Comparison of ENCODE assay signal across 8 mouse cellular contexts in the genomic region with DNA sequence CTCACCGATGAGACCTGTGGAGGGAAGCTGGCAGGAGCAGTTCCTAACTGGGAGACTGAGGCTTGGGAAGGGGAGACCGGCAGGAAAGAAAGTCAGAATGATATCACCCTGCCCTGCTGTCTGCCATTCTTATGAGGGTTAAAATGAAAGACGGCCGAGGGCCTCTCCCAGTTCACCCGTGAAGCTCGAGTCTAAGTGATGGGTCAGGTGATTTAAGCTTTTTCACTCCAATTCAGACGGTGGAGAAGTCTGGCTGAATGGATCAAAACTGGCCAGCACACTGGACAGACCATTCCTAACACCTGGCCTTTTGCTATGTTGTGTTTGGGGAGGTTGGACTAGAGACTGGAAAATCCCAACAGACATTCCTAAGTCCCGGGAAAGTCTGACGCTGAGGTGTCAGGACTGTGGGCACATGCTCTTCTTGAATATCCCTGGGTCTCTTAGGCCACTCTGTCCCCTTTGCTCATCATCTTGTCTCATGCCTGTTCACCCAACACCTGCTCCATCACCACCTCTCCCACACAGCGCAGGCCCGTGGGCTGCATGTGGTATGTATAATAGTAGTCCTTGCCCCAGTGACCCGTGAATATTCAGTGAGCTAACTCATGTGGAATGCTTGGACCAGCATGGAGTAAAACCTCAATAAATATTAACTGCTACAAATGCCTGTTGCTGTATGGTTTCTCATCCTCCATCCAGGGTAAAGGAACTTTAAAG. TPM values are rescaled to one million over a fixed set of nuclear protein-coding genes. Genes with fewer than 3 reads are reported as not detected.
DNase-seq lines count a peak whose midpoint lies in the region; ATAC-seq and TF ChIP-seq lines count a peak whose summit lies in the region.

No protein-coding gene starts in this region.

- H3K27me3 ChIP-seq in lung, embryonic 16.5 days (ENCODE audit: control insufficient read depth, insufficient read depth, low read depth, low read length): no peaks in the 10 kb centered on the region
- peaks cover 21% of the 10 kb centered on the region for H3K27me3 ChIP-seq in erythroblast, embryonic 14.5 days (ENCODE audit: control insufficient read depth)
- no peaks in the 10 kb centered on the region for H3K27me3 ChIP-seq in kidney, adult 2 months (replicated peaks; ENCODE audit: control insufficient read depth, insufficient read depth, low read length)

- no peaks in the 10 kb centered on the region for H3K36me3 ChIP-seq in lung, embryonic 16.5 days (ENCODE audit: control insufficient read depth, insufficient read depth, low read length)
- H3K36me3 ChIP-seq in erythroblast, embryonic 14.5 days (ENCODE audit: control insufficient read depth): peaks cover 3% of the 10 kb centered on the region; the same call in 1 of the 2 replicates
- no peaks in the 10 kb centered on the region for H3K36me3 ChIP-seq in kidney, adult 2 months (ENCODE audit: control insufficient read depth, insufficient read depth, low read length)

- 13% methylated on average over 12 of the region's 12 CpGs for WGBS in lung, embryonic 16.5 days
- 5% methylated on average over 12 of the region's 12 CpGs for WGBS in kidney, adult 2 months

- ATAC-seq in lung, embryonic 16.5 days (ENCODE audit: low read depth): no peak; the same call in 1 of the 2 replicates
- peak; percentile 34 for ATAC-seq in megakaryocyte-erythroid progenitor cell, adult 5-6 weeks (replicated peaks; ENCODE audit: low FRiP score, low TSS enrichment, poor library complexity, severe bottlenecking)

- H3K9ac ChIP-seq in lung, embryonic 16.5 days (ENCODE audit: low read length): peak overlapping the region; percentile 69

- peaks cover 51% of the 10 kb centered on the region for H3K4me1 ChIP-seq in lung, embryonic 16.5 days (replicated peaks; ENCODE audit: control insufficient read depth, insufficient read depth, low read length)
- H3K4me1 ChIP-seq in erythroblast, embryonic 14.5 days (ENCODE audit: control insufficient read depth): peaks cover 82% of the 10 kb centered on the region
- peaks cover 27% of the 10 kb centered on the region for H3K4me1 ChIP-seq in kidney, adult 2 months (ENCODE audit: control insufficient read depth, insufficient read depth, low read length)

- H3K4me2 ChIP-seq in lung, embryonic 16.5 days (ENCODE audit: low read depth, low read length): peak overlapping the region; percentile 67

- H3K9me3 ChIP-seq in lung, embryonic 16.5 days (ENCODE audit: control insufficient read depth, low read length): no peaks in the 10 kb centered on the region
- no peaks in the 10 kb centered on the region for H3K9me3 ChIP-seq in erythroblast, embryonic 14.5 days (ENCODE audit: control insufficient read depth, low read length)

- H3K27ac ChIP-seq in lung, embryonic 16.5 days (ENCODE audit: low read length): peak overlapping the region; percentile 99
- H3K27ac ChIP-seq in kidney, adult 2 months (ENCODE audit: insufficient read depth, low read depth, low read length): peak overlapping the region; percentile 92

- TF ChIP-seq POLR2A in kidney, adult 2 months (IDR thresholded peaks at IDR 0.05; ENCODE audit: low read depth, low read length): peak; percentile 68

- DNase-seq in lung, postnatal 25 days (ENCODE audit: low spot score): no peak
- peak; percentile 68 for DNase-seq in kidney, adult 2 months
- DNase-seq in urinary bladder, postnatal 4 days (ENCODE audit: low spot score in 2 of 2): no peak
- no peak for DNase-seq in layer of hippocampus, adult 9-11 months
- no peak for DNase-seq in natural killer cell, adult 2 months (ENCODE audit: low spot score in 2 of 2)

- H3K4me3 ChIP-seq in lung, embryonic 16.5 days (ENCODE audit: low read length): peak overlapping the region; percentile 51
- H3K4me3 ChIP-seq in erythroblast, embryonic 14.5 days (replicated peaks): peak overlapping the region; percentile 68
- peak overlapping the region; percentile 45 for H3K4me3 ChIP-seq in kidney, adult 2 months (ENCODE audit: insufficient read depth, low read depth, low read length)

- TF ChIP-seq CTCF in kidney, adult 2 months (conservative IDR thresholded peaks at IDR 0.05; ENCODE audit: insufficient read depth, insufficient read length, low read depth, low read length): no peak

RNA-seq across cellular contexts. Expression of gene Chit1, which starts 11.4 kb away (rescaled TPM):
- polyA plus RNA-seq in lung, embryonic 16.5 days (2015; fragmentation: Nextera tagmentation; extraction: Ambion mirVana): 0.09 and 0.24 TPM in 2 replicates
- polyA plus RNA-seq in erythroblast, embryonic 14.5 days (2012): not detected in 2 replicates
- polyA plus RNA-seq in kidney, adult 2 months (2012; rRNA removed): not detected in 2 replicates
- not detected in 2 replicates for total RNA-seq in megakaryocyte-erythroid progenitor cell, adult 5-6 weeks (2014; fragmentation: Nextera tagmentation)
- total RNA-seq in megakaryocyte-erythroid progenitor cell, adult 5-6 weeks (2017): not detected in 2 replicates

RNA-seq across cellular contexts. Expression of gene Btg2, which starts 20.8 kb away (rescaled TPM):
- polyA plus RNA-seq in lung, embryonic 16.5 days (2015; fragmentation: Nextera tagmentation; extraction: Ambion mirVana): 130 and 135 TPM in 2 replicates
- polyA plus RNA-seq in erythroblast, embryonic 14.5 days (2012): 13.2 and 14.8 TPM in 2 replicates
- polyA plus RNA-seq in kidney, adult 2 months (2012; rRNA removed): 20.3 and 23.7 TPM in 2 replicates
- 2.0 and 3.9 TPM in 2 replicates for total RNA-seq in megakaryocyte-erythroid progenitor cell, adult 5-6 weeks (2014; fragmentation: Nextera tagmentation)
- total RNA-seq in megakaryocyte-erythroid progenitor cell, adult 5-6 weeks (2017): 58.5 and 61.6 TPM in 2 replicates
